Mouse (Mus musculus): ENCODE measurements around the gene Ddx19b.

- no peak for TF ChIP-seq CTCF (IDR thresholded peaks at IDR 0.05; ENCODE audit: borderline replicate concordance, extremely low read depth, insufficient read depth, insufficient read length)
- no peak for TF ChIP-seq POLR2A (IDR thresholded peaks at IDR 0.05; ENCODE audit: borderline replicate concordance, extremely low read depth, insufficient read depth, insufficient read length, poor library complexity, severe bottlenecking)
Observed at GRCm38 (mm10) chr8:111066308-111066707, 34.8 kb upstream of the Ddx19b start.

Measured in brain, embryonic 14.5 days (tissue).